Mouse (Mus musculus) neural tube, embryonic 15.5 days (tissue): ENCODE measurements at regions not wholly inside any gene's neighbourhood (a gene's known extent, or its start where the extent isn't known, plus 50 kb on each side); places are given as distances from the start of the nearest gene placed in this dataset.
A peak's percentile ranks its signal among the peaks of the same experiment; 100 is the strongest.

Experiments used
- ATAC-seq: fragments of 200-750 bp; cut with Nextera tagmentation; 2 replicates; pipeline ENCODE4 v1.8.0; 2017; ENCODE audit warnings: mild to moderate bottlenecking, moderate TSS enrichment, moderate library complexity; ENCODE audit not compliant: low FRiP score
- H3K27ac ChIP-seq: fragments of 300-500 bp; sonication (generic); replicated peaks from 2 replicates; pipeline ENCODE4 v1.5.1; 2015; ENCODE audit warnings: mild to moderate bottlenecking, inconsistent platforms
- H3K27me3 ChIP-seq: fragments of 300-500 bp; sonication (generic); replicated peaks from 2 replicates; pipeline ENCODE4 v1.6.1; 2015; ENCODE audit warnings: inconsistent platforms
- H3K36me3 ChIP-seq: fragments of 300-500 bp; sonication (generic); 2 replicates; pipeline ENCODE4 v1.6.1; 2015; ENCODE audit warnings: inconsistent platforms
- H3K4me1 ChIP-seq: fragments of 300-500 bp; sonication (generic); 2 replicates; pipeline ENCODE4 v1.6.1; 2015; ENCODE audit warnings: inconsistent platforms
- H3K4me2 ChIP-seq: fragments of 300-500 bp; sonication (generic); 2 replicates; pipeline ENCODE4 v1.6.1; 2015; ENCODE audit warnings: inconsistent platforms, mild to moderate bottlenecking, moderate library complexity
- H3K4me3 ChIP-seq: fragments of 300-500 bp; sonication (generic); replicated peaks from 2 replicates; pipeline ENCODE4 v1.5.1; 2015; ENCODE audit warnings: mild to moderate bottlenecking, inconsistent platforms
- H3K9ac ChIP-seq: fragments of 300-500 bp; sonication (generic); replicated peaks from 2 replicates; pipeline ENCODE4 v1.6.1; 2015; ENCODE audit warnings: mild to moderate bottlenecking, inconsistent platforms
- H3K9me3 ChIP-seq: fragments of 300-500 bp; sonication (generic); replicated peaks from 2 replicates; pipeline ENCODE4 v1.6.1; 2016; ENCODE audit warnings: inconsistent platforms
- WGBS: fragments of 180-500 bp; shearing (Covaris S2); methylation state at CpG from one replicate; pipeline ENCODE4 v1.1.7; 2015; ENCODE audit warnings: mixed read lengths; 5-methylcytosine and 5-hydroxymethylcytosine counted together

- Histone ChIP-seq H3K4me1 (peaks cover 12% of the 10 kb centered on the region), H3K9ac (peak overlapping the region; percentile 38; the same call in 1 of the 2 replicates), H3K27me3 (no peaks in the 10 kb centered on the region), H3K9me3 (no peaks in the 10 kb centered on the region), H3K36me3 (no peaks in the 10 kb centered on the region), H3K4me2 (peak overlapping the region; percentile 58), H3K27ac (peak overlapping the region; percentile 61), H3K4me3 (peak overlapping the region; percentile 27; the same call in 1 of the 2 replicates)
- WGBS: 6% methylated on average over 12 of the region's 12 CpGs
- ATAC-seq: peak; percentile 92
These were observed 84.4 kb upstream of the Bace2 start for GRCm38 (mm10) chr16:97272035-97272631.

GRCm38 (mm10) chr16:97278913-97279312, 77.6 kb upstream of the Bace2 start:
- no peak for ATAC-seq

GRCm38 (mm10) chr16:97281615-97282110, 74.9 kb upstream of the Bace2 start:
- Histone ChIP-seq H3K9me3 (no peaks in the 10 kb centered on the region), H3K27me3 (no peaks in the 10 kb centered on the region), H3K36me3 (no peaks in the 10 kb centered on the region), H3K4me3 (no peak overlapping the region), H3K27ac (no peak overlapping the region), H3K4me1 (peaks cover 2% of the 10 kb centered on the region; the same call in 1 of the 2 replicates), H3K9ac (no peak overlapping the region), H3K4me2 (no peak overlapping the region)
- 93% methylated on average over 7 of the region's 7 CpGs for WGBS
- ATAC-seq: no peak

More at GRCm38 (mm10) chr16:97278913-97279312, 77.6 kb upstream of the Bace2 start:
- WGBS: 88% methylated on average over 1 of the region's 1 CpGs
- Histone ChIP-seq H3K9ac (no peak overlapping the region), H3K36me3 (no peaks in the 10 kb centered on the region), H3K4me3 (no peak overlapping the region), H3K27me3 (no peaks in the 10 kb centered on the region), H3K9me3 (no peaks in the 10 kb centered on the region), H3K27ac (no peak overlapping the region), H3K4me1 (peaks cover 6% of the 10 kb centered on the region; the same call in 1 of the 2 replicates), H3K4me2 (no peak overlapping the region)

- no peak overlapping the region for H3K27ac ChIP-seq
- no peak for ATAC-seq
- no peak overlapping the region for H3K4me3 ChIP-seq
- no peaks in the 10 kb centered on the region for H3K36me3 ChIP-seq
- peaks cover 2% of the 10 kb centered on the region; the same call in 1 of the 2 replicates for H3K4me1 ChIP-seq
- H3K9me3 ChIP-seq: no peaks in the 10 kb centered on the region
- 37% methylated on average over 9 of the region's 9 CpGs for WGBS
- no peaks in the 10 kb centered on the region for H3K27me3 ChIP-seq
- no peak overlapping the region for H3K9ac ChIP-seq
- no peak overlapping the region for H3K4me2 ChIP-seq
These were observed 73.6 kb upstream of the Bace2 start for GRCm38 (mm10) chr16:97282943-97283342.

GRCm38 (mm10) chr16:97285886-97286447, 70.6 kb upstream of the Bace2 start:
- Histone ChIP-seq H3K4me3 (no peak overlapping the region), H3K4me2 (no peak overlapping the region), H3K36me3 (no peaks in the 10 kb centered on the region), H3K9ac (no peak overlapping the region), H3K27ac (no peak overlapping the region), H3K9me3 (no peaks in the 10 kb centered on the region), H3K4me1 (peaks cover 10% of the 10 kb centered on the region), H3K27me3 (no peaks in the 10 kb centered on the region)
- 89% methylated on average over 8 of the region's 8 CpGs for WGBS
- ATAC-seq: no peak

GRCm38 (mm10) chr16:97286717-97287116, 69.8 kb upstream of the Bace2 start:
- no peaks in the 10 kb centered on the region for H3K27me3 ChIP-seq
- no peak overlapping the region for H3K27ac ChIP-seq
- no peak overlapping the region for H3K9ac ChIP-seq
- no peak for ATAC-seq
- WGBS: 48% methylated on average over 3 of the region's 3 CpGs
- H3K9me3 ChIP-seq: no peaks in the 10 kb centered on the region
- H3K4me3 ChIP-seq: no peak overlapping the region
- no peaks in the 10 kb centered on the region for H3K36me3 ChIP-seq
- peaks cover 10% of the 10 kb centered on the region for H3K4me1 ChIP-seq
- no peak overlapping the region for H3K4me2 ChIP-seq

- Histone ChIP-seq H3K27ac (no peak overlapping the region), H3K4me2 (no peak overlapping the region), H3K9me3 (no peaks in the 10 kb centered on the region), H3K4me3 (no peak overlapping the region), H3K27me3 (no peaks in the 10 kb centered on the region), H3K9ac (no peak overlapping the region), H3K36me3 (no peaks in the 10 kb centered on the region), H3K4me1 (peaks cover 22% of the 10 kb centered on the region)
- 15% methylated on average over 8 of the region's 8 CpGs for WGBS
- ATAC-seq: no peak
These were observed 67.9 kb upstream of the Bace2 start for GRCm38 (mm10) chr16:97288634-97289033.

- Histone ChIP-seq H3K4me1 (peaks cover 22% of the 10 kb centered on the region), H3K36me3 (no peaks in the 10 kb centered on the region), H3K9ac (no peak overlapping the region), H3K4me3 (no peak overlapping the region), H3K4me2 (peak overlapping the region; percentile 43), H3K27ac (peak overlapping the region; percentile 73), H3K9me3 (no peaks in the 10 kb centered on the region), H3K27me3 (no peaks in the 10 kb centered on the region)
- peak; percentile 76 for ATAC-seq
- WGBS: 2% methylated on average over 10 of the region's 11 CpGs
These were observed 64.0 kb upstream of the Bace2 start for GRCm38 (mm10) chr16:97292484-97293048.

- Histone ChIP-seq H3K4me1 (peaks cover 21% of the 10 kb centered on the region), H3K9me3 (no peaks in the 10 kb centered on the region), H3K27me3 (no peaks in the 10 kb centered on the region), H3K4me2 (peak overlapping the region; percentile 43), H3K9ac (no peak overlapping the region), H3K36me3 (no peaks in the 10 kb centered on the region), H3K4me3 (no peak overlapping the region), H3K27ac (peak overlapping the region; percentile 73)
- ATAC-seq: peak; percentile 87
- WGBS: 4% methylated on average over 4 of the region's 4 CpGs
These were observed 63.3 kb upstream of the Bace2 start for GRCm38 (mm10) chr16:97293273-97293672.

- ATAC-seq: no peak
- no peaks in the 10 kb centered on the region for H3K9me3 ChIP-seq
- no peaks in the 10 kb centered on the region for H3K36me3 ChIP-seq
- 78% methylated on average over 3 of the region's 3 CpGs for WGBS
- H3K9ac ChIP-seq: no peak overlapping the region
- H3K4me1 ChIP-seq: peaks cover 12% of the 10 kb centered on the region
- H3K4me2 ChIP-seq: no peak overlapping the region
- no peak overlapping the region for H3K4me3 ChIP-seq
- no peak overlapping the region for H3K27ac ChIP-seq
- H3K27me3 ChIP-seq: no peaks in the 10 kb centered on the region
These were observed 59.4 kb upstream of the Bace2 start for GRCm38 (mm10) chr16:97297140-97297539.

- H3K4me3 ChIP-seq: no peak overlapping the region
- no peak overlapping the region for H3K4me2 ChIP-seq
- H3K36me3 ChIP-seq: no peaks in the 10 kb centered on the region
- no peak for ATAC-seq
- no peaks in the 10 kb centered on the region for H3K9me3 ChIP-seq
- H3K9ac ChIP-seq: no peak overlapping the region
- no peaks in the 10 kb centered on the region for H3K27me3 ChIP-seq
- H3K4me1 ChIP-seq: no peaks in the 10 kb centered on the region
- H3K27ac ChIP-seq: no peak overlapping the region
- WGBS: 60% methylated on average over 5 of the region's 5 CpGs
These were observed 52.3 kb upstream of the Bace2 start for GRCm38 (mm10) chr16:97304156-97304735.
